Mouse (Mus musculus) liver, adult 2 months (tissue): ENCODE measurements around the gene Cks1b. TPM values are rescaled to one million over a fixed set of nuclear protein-coding genes. Genes with fewer than 3 reads are reported as not detected.

ENCODE experiments used
- DNase-seq: peaks from one replicate; pipeline ENCODE4 v3.0.0-alpha.2; 2011; ENCODE audit warnings: low read depth, low spot score; ENCODE audit errors: extremely low read depth
- H3K27ac ChIP-seq: fragments of 200-500 bp; replicated peaks from 2 replicates; pipeline ENCODE4 v1.5.1; 2012; ENCODE audit warnings: low read depth, mild to moderate bottlenecking, control low read depth, inconsistent platforms, low read length; ENCODE audit not compliant: insufficient read depth
- H3K27me3 ChIP-seq: fragments of 200-500 bp; 2 replicates; pipeline ENCODE4 v1.6.1; 2012; ENCODE audit warnings: mild to moderate bottlenecking, moderate library complexity, low read length, inconsistent platforms; ENCODE audit not compliant: control insufficient read depth, insufficient read depth
- H3K36me3 ChIP-seq: fragments of 200-500 bp; 2 replicates; pipeline ENCODE4 v1.6.1; 2012; ENCODE audit warnings: low read length, inconsistent platforms; ENCODE audit not compliant: control insufficient read depth, insufficient read depth
- H3K4me1 ChIP-seq: fragments of 200-500 bp; 2 replicates; pipeline ENCODE4 v1.6.1; 2011; ENCODE audit warnings: low read length; ENCODE audit not compliant: control insufficient read depth, insufficient read depth
- H3K4me3 ChIP-seq: fragments of 200-500 bp; 2 replicates; pipeline ENCODE4 v1.5.1; 2011; ENCODE audit warnings: low read depth, mild to moderate bottlenecking, control low read depth, low read length, moderate library complexity; ENCODE audit not compliant: insufficient read depth
- H3K79me2 ChIP-seq: fragments of 200-500 bp; 2 replicates; pipeline ENCODE4 v1.6.1; 2012; ENCODE audit warnings: inconsistent platforms, mild to moderate bottlenecking, low read length, moderate library complexity; ENCODE audit not compliant: control insufficient read depth, insufficient read depth
- H3K9ac ChIP-seq: fragments of 200-500 bp; 2 replicates; pipeline ENCODE4 v1.6.1; 2012; ENCODE audit warnings: low read depth, mild to moderate bottlenecking, control low read depth, inconsistent platforms, low read length
- CTCF ChIP-seq: fragments of 200-500 bp; IDR thresholded peaks from 2 replicates; pipeline ENCODE4 v1.5.1; 2011; ENCODE audit warnings: low read depth, low read length, control low read depth
- POLR2A ChIP-seq: fragments of 200-500 bp; IDR thresholded peaks from 2 replicates; pipeline ENCODE4 v1.6.1; 2011; ENCODE audit warnings: low read length, control low read depth; ENCODE audit not compliant: insufficient read depth; ENCODE audit errors: extremely low read depth
- WGBS: fragments of 180-500 bp; shearing (Covaris S2); methylation state at CpG from one replicate; pipeline ENCODE4 v1.1.7; 2018; 5-methylcytosine and 5-hydroxymethylcytosine counted together
- polyA plus RNA-seq: library from polyadenylated mRNA; depleted of rRNA; stranded (reverse); fragments of >200 nt; gene quantifications from 2 replicates; pipeline ENCODE4 v1.2.3, GENCODE M21; 2012
- total RNA-seq: library from RNA; depleted of rRNA; stranded (reverse); fragments of >200 nt; gene quantifications from 2 replicates; pipeline ENCODE4 v1.2.3, GENCODE M21; 2014

The Cks1b gene
- total and polyA plus RNA-seq, 2 experiments, result 3.0 to 11.0 TPM

DNA sequence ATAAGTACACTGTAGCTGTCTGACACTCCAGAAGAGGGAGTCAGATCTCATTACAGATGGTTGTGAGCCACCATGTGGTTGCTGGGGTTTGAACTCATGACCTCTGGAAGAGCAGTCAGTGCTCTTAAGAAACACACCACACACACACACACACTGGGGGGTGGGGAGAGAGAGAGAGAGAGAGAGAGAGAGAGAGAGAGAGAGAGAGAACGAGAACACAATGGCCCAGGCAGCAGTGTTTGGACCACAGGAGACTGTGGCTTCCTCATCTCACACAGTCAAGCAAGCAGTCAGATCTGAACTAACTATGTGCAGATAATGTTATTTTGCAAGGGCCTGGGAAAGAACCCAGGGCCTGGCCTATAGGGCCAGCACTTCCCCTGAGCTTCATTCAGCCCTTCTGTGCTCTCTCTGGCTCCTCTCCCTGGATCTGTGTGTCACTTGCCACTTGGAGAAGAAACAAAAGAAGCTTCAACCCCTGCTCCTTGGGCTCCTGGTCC is 37.7 kb upstream of the Cks1b start:
- H3K4me3 ChIP-seq, result no peak overlapping the region
- H3K4me1 ChIP-seq, result peaks cover 11% of the 10 kb centered on the region; the same call in 1 of the 2 replicates
- no peak overlapping the region for H3K9ac ChIP-seq
- no peaks in the 10 kb centered on the region for H3K27me3 ChIP-seq
- WGBS, result 92% methylated on average over 1 of the region's 1 CpGs
- no peak for DNase-seq
- no peak for TF ChIP-seq POLR2A
- TF ChIP-seq CTCF, result no peak
- H3K36me3 ChIP-seq, result no peaks in the 10 kb centered on the region
- H3K27ac ChIP-seq, result no peak overlapping the region
- H3K79me2 ChIP-seq, result no peaks in the 10 kb centered on the region

DNA sequence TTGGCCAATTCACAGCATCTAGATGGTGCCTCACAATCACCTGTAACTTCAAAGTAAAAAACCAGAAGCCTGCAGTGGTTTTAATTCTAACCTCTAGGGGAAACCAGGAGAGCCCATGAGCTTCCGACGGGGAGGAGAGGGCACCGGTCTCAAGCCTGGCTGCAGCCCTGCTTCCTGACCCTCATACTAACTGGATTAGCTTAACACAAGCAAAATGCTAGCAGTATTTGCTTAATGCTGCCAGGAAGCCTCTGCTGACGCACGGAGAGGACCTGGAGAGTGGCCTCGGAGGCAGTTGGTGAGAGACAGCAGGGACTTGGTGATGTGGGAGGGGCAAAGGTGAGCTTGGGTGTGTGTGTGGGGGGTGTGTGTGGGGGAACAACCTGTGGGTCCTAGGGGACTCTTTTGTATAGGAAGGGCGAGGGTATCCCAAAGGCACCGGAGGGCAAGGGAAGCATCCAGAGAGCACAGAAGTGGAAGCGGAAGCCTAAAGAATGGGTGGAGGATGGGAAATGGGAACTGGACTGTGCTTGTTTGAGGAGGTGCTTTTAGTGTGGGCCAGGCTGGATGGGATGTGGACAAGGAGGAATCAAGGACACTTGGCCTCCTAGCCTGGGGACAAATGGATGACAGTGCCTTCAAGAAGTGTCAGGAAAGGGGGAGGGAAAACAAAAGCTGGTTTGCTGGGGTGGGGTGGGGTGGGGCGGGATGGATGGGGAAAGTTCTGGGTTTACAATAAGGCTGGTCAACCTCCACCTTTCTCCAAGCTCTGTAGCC is 36.4 kb upstream of the Cks1b start, which contains the start of gene Pmvk:
Gene Pmvk, plus strand, starts transcription at position 141 of the 777 bp plus-strand sequence.
- 73% methylated on average over 10 of the region's 10 CpGs for WGBS
- peaks cover 5% of the 10 kb centered on the region; the same call in 1 of the 2 replicates for H3K4me1 ChIP-seq
- H3K27ac ChIP-seq, result no peak within 1 kb of the TSS
- no peak within 1 kb of the TSS for H3K9ac ChIP-seq
- no peaks in the 10 kb centered on the region for H3K36me3 ChIP-seq
- TF ChIP-seq POLR2A (no peak), CTCF (no peak)
- no peak for DNase-seq
- no peaks in the 10 kb centered on the region for H3K79me2 ChIP-seq
- H3K4me3 ChIP-seq, result no peak within 1 kb of the TSS
- no peaks in the 10 kb centered on the region for H3K27me3 ChIP-seq

DNA sequence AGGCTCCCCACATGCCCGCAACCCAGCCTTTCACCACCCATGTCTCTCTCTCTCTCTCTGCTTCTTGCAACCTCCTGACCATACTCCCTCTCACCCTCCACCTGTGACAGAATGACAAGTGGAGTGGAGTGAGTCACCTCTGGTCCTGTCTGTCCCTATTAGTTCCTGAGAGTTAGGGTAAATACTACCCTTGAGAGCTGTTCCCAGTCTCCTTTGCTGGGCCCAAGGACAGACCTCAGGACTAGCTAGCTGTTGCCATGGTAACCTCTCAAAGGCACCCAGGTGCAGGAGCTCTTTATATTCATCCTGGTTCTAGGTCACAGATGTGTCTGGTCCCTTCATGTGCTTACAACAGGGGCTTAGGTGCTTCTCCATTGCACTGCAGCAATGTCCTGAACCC is 33.7 kb upstream of the Cks1b start:
- Histone ChIP-seq H3K27me3 (no peaks in the 10 kb centered on the region), H3K4me1 (peaks cover 1% of the 10 kb centered on the region; the same call in 1 of the 2 replicates), H3K9ac (no peak overlapping the region), H3K4me3 (no peak overlapping the region), H3K27ac (no peak overlapping the region), H3K36me3 (no peaks in the 10 kb centered on the region), H3K79me2 (no peaks in the 10 kb centered on the region)
- DNase-seq, result no peak
- WGBS, result 92% methylated on average over 1 of the region's 1 CpGs
- TF ChIP-seq POLR2A (no peak), CTCF (no peak)

DNA sequence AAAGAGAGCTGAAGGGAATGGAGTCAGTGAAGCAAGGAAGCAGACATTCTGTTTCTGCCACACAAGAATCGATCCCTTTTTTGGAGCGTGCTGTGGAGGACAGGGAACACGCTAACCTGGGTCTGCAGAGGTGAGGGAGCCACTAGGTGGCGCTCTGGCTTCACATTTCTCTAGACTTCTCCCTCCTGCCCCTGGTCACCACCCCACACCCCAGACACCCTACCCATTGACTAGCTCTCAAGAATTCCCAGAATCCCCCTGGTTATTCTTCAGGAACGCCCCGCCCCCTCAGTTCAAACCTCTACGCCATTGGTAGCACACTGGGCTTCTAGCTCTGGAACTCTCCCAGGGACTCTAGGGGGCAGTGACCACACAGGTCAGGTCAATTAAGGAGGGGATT is 31.4 kb upstream of the Cks1b start:
- TF ChIP-seq POLR2A (no peak), CTCF (peak; percentile 95)
- Histone ChIP-seq H3K4me1 (no peaks in the 10 kb centered on the region), H3K27me3 (no peaks in the 10 kb centered on the region), H3K27ac (no peak overlapping the region), H3K9ac (no peak overlapping the region), H3K4me3 (no peak overlapping the region), H3K36me3 (no peaks in the 10 kb centered on the region), H3K79me2 (no peaks in the 10 kb centered on the region)
- DNase-seq, result peak; percentile 73
- 24% methylated on average over 7 of the region's 7 CpGs for WGBS

DNA sequence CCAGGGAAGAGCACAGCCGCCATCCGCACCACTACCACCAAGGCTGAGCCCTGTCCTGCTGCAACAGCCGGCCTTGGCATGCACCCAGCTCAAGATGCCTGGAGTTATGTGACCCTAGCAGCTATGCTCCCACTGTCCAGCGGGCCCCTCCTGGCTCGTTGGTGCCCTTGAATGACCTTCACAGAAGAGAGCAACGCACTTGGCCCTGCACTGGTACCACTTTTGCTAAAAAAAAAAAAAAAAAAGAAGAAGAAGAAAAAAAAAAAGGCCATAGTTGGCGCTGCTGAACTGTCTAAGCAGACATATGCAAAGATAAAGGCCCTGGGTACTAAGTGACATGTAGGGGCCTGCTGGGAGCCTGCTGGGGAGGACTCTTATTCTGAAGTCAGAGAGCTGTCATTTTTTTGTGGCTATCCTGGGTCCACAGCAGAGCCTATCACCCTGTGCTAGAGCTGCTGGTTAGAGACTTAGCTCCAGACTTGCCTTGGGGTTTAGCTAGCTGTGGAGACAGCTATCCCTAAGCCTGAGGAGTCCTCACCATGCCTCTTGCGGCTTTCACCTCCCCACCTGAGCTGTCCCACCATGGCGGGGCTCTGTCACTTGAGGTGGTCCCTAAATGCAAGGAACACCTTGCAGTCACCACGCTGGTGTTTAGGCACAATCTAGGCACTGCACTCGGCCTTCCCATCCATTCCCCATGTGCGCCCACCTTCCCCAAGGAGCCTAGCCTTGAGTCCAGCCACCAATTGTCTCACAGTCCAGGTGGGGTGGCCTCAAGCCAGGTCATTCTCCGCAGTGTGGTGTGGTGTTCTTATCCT is 30.7 kb upstream of the Cks1b start:
- H3K79me2 ChIP-seq, result no peaks in the 10 kb centered on the region
- H3K4me1 ChIP-seq, result no peaks in the 10 kb centered on the region
- no peak overlapping the region for H3K27ac ChIP-seq
- DNase-seq, result peak; percentile 15
- no peak for TF ChIP-seq POLR2A
- no peak for TF ChIP-seq CTCF
- H3K4me3 ChIP-seq, result no peak overlapping the region
- 67% methylated on average over 13 of the region's 13 CpGs for WGBS
- H3K27me3 ChIP-seq, result no peaks in the 10 kb centered on the region
- no peaks in the 10 kb centered on the region for H3K36me3 ChIP-seq
- no peak overlapping the region for H3K9ac ChIP-seq

DNA sequence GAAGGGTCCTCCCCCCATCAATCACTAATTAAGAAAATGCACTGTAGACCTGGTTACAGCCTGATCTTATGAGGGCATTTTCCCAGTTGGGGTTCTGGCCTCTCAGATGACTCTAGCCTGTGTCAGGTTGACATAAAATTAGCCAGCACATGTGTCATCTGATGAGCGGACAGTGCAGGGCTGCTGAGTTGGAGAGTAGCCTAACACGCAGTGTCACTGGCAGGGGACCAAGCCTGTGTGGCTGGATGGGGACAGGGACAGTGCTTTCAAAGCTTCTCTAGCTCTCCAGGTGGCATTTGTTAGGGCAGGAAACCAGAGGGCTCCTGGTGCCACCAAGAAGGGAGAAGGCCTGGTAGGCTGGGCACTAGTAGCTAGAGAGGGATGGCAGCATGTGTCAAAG is 22.5 kb upstream of the Cks1b start:
- no peaks in the 10 kb centered on the region for H3K36me3 ChIP-seq
- no peak for TF ChIP-seq POLR2A
- H3K9ac ChIP-seq, result no peak overlapping the region
- 86% methylated on average over 2 of the region's 2 CpGs for WGBS
- H3K79me2 ChIP-seq, result no peaks in the 10 kb centered on the region
- H3K4me3 ChIP-seq, result no peak overlapping the region
- no peak overlapping the region for H3K27ac ChIP-seq
- no peak for DNase-seq
- H3K4me1 ChIP-seq, result peaks cover 1% of the 10 kb centered on the region
- H3K27me3 ChIP-seq, result no peaks in the 10 kb centered on the region
